Mouse (Mus musculus) kidney, adult 2 months (tissue): Measurements from ENCODE around the gene St3gal3. TPM values are rescaled to one million over a fixed set of nuclear protein-coding genes. Genes with fewer than 3 reads are reported as not detected.

Experiments
- DNase-seq: peaks from one replicate; pipeline ENCODE4 v3.0.0; 2021
- H3K27ac ChIP-seq: fragments of 200-500 bp; 2 replicates; pipeline ENCODE4 v1.5.1; 2012; ENCODE audit warnings: low read depth, low read length, control low read depth, inconsistent platforms; ENCODE audit not compliant: insufficient read depth
- H3K27me3 ChIP-seq: fragments of 200-500 bp; replicated peaks from 2 replicates; pipeline ENCODE4 v1.6.1; 2012; ENCODE audit warnings: mild to moderate bottlenecking, moderate library complexity, low read length, inconsistent platforms; ENCODE audit not compliant: control insufficient read depth, insufficient read depth
- H3K36me3 ChIP-seq: fragments of 200-500 bp; 2 replicates; pipeline ENCODE4 v1.6.1; 2012; ENCODE audit warnings: mild to moderate bottlenecking, moderate library complexity, low read length, inconsistent platforms; ENCODE audit not compliant: control insufficient read depth, insufficient read depth
- H3K4me1 ChIP-seq: fragments of 200-500 bp; 2 replicates; pipeline ENCODE4 v1.6.1; 2011; ENCODE audit warnings: low read length; ENCODE audit not compliant: control insufficient read depth, insufficient read depth
- H3K4me3 ChIP-seq: fragments of 200-500 bp; 2 replicates; pipeline ENCODE4 v1.5.1; 2011; ENCODE audit warnings: mild to moderate bottlenecking, low read depth, low read length, control low read depth; ENCODE audit not compliant: insufficient read depth
- CTCF ChIP-seq: fragments of 200-500 bp; conservative IDR thresholded peaks from 2 replicates; pipeline ENCODE4 v1.5.1; 2011; ENCODE audit warnings: low read depth, mild to moderate bottlenecking, control low read depth, low read length, moderate library complexity, mixed read lengths; ENCODE audit not compliant: insufficient read depth, insufficient read length
- POLR2A ChIP-seq: fragments of 200-500 bp; IDR thresholded peaks from one replicate; pipeline ENCODE4 v1.6.1; 2011; ENCODE audit warnings: low read depth, low read length, control low read depth
- WGBS: fragments of 180-500 bp; shearing (Covaris S2); methylation state at CpG from one replicate; pipeline ENCODE4 v1.1.7; 2018; 5-methylcytosine and 5-hydroxymethylcytosine counted together
- polyA plus RNA-seq: library from polyadenylated mRNA; depleted of rRNA; stranded (reverse); fragments of >200 nt; gene quantifications from 2 replicates; pipeline ENCODE4 v1.2.3, GENCODE M21; 2012

St3gal3 gene
- polyA plus RNA-seq, 1 experiment, result 50.7 TPM

DNA sequence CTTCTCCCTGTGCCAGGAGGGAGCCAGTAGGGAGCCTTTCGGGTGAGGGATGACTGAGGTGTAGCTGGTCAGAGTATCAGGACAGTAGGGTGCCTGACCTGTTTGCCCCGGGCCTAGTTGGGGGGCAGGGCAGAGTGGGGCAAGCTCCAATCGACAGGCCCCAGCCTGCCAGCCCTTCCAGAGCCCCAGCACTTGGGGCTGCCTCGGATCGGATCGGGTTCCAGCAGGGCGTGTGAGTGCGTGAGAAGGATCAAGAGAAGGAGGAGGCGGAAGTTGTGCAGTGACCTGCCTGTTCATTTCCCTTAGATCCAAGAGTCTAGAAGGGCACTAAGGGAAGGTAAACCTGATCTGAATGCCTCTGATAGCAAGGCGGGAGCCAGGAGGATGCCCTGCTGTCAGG lies 161.7 kb downstream of the St3gal3 start:
- DNase-seq, result no peak

DNA sequence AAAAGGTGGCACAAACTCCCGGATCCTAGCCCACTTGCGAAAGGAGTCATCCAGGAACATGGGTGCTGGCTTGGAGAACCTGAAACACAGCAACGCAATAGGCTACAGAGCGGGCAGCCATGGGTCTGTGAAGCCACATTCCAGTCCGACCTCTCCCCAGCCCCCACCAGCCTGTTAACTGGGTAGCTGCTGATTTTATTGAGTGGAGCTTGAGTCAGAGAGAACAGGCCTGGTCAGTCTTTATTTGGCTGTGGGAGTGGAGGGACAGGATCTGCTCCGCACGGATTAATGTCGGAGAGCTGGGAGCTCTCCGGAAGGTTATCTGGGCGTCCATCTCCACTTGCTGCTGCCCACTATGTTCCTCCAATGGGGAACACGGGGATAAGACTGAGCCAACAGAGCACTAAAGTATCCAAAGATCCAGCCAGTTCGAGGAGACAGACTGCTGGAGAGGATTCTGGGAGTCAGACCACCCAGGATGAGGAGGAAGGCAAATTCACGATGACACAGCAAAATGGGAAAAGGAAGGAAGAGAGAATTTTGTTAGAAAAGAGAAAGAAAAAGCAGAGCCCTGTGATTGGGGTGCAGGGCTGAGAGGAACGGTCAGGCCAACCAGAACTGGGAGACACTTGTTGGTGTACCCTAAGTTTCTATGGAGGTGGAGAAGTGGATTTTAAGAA lies 170.2 kb downstream of the St3gal3 start:
- no peaks in the 10 kb centered on the region for H3K27me3 ChIP-seq
- 63% methylated on average over 14 of the region's 14 CpGs for WGBS

More for the DNA sequence above, 161.7 kb downstream of the St3gal3 start:
- 66% methylated on average over 10 of the region's 10 CpGs for WGBS
- H3K4me3 ChIP-seq, result no peak overlapping the region
- no peak overlapping the region for H3K27ac ChIP-seq
- H3K36me3 ChIP-seq, result no peaks in the 10 kb centered on the region
- no peaks in the 10 kb centered on the region for H3K27me3 ChIP-seq
- no peak for TF ChIP-seq CTCF
- no peak for TF ChIP-seq POLR2A
- no peaks in the 10 kb centered on the region for H3K4me1 ChIP-seq

DNA sequence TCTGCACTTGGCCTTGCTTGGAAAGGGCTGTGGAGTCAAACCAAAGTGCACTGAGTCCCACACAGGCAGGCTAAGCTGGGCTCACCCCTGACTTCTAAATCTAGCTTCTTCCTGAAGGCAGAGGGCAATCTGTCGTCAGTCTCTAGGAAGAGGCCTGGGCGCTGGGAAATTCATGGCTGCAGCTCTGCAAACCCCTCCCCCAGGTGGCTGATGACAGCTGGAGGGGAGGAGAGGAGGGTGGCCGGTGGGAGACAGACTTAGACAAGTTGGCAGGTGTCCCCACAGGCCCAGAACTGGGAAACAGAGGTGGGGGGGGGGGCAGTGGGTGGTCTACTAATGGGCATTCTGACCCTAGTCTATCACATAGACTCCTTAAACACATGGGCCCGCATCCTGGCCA lies 177.2 kb downstream of the St3gal3 start:
- Histone ChIP-seq H3K4me1 (no peaks in the 10 kb centered on the region), H3K36me3 (no peaks in the 10 kb centered on the region; the same call in 1 of the 2 replicates), H3K27me3 (no peaks in the 10 kb centered on the region), H3K27ac (no peak overlapping the region), H3K4me3 (no peak overlapping the region)
- DNase-seq, result no peak
- TF ChIP-seq CTCF, result no peak
- no peak for TF ChIP-seq POLR2A
- WGBS, result 87% methylated on average over 4 of the region's 4 CpGs

More for the DNA sequence above, 170.2 kb downstream of the St3gal3 start:
- Histone ChIP-seq H3K27ac (no peak overlapping the region), H3K4me3 (no peak overlapping the region), H3K4me1 (no peaks in the 10 kb centered on the region), H3K36me3 (no peaks in the 10 kb centered on the region; the same call in 1 of the 2 replicates)
- DNase-seq, result no peak
- no peak for TF ChIP-seq POLR2A
- no peak for TF ChIP-seq CTCF

DNA sequence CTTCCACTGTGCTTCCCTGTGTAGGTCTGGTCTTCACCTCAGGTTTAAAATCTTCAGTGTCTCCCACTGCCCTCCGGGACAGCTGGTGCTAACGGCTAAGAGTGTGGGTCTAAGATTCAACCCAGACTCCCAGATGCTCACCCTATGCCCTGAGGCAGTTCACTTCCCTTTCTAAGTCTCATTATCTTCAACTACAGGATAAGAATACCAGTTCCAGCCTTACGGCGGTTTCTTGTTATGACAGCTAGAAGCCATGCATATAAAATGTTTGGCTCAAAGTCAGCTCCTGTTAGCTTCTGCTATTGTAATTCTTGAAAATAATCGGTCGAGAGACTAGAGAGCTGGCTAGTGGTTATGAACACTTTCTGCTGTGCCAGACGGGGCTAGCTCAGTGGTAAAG lies 187.2 kb downstream of the St3gal3 start:
- Histone ChIP-seq H3K36me3 (no peaks in the 10 kb centered on the region), H3K4me1 (no peaks in the 10 kb centered on the region), H3K4me3 (no peak overlapping the region), H3K27ac (no peak overlapping the region), H3K27me3 (no peaks in the 10 kb centered on the region)
- 86% methylated on average over 7 of the region's 7 CpGs for WGBS
- no peak for TF ChIP-seq CTCF
- DNase-seq, result no peak

DNA sequence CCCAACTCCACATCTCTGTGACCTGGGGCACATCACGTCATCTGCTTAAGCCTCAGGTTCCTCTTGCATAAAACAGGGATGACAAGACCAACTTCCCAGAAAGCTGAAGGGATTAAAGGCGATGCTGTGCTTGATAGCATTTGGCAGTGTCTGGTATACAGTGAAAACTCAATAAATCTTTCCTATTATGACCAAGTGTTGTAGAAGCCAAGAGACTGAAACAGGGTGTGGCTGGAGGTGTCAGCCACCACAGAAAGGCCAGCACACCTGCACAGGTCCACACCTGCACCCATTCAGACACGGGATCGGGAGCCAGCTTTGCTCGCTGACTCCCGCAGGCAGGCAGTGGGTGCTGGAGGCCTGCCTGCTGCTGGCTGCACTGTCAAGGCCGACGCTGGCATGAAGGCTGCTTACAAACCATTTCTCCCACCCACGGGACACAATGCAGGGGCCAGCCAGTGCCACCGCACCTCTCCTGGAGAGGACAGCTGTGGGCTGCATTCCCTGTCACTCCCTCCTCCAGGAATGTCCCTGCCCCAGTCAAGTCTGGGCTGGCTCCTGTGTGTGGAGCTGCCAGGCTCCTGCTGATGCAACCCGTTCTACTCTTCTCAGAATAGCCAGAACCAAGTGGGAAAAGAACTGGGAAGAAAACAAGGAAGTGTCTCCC lies 187.9 kb downstream of the St3gal3 start:
- TF ChIP-seq CTCF (no peak), POLR2A (no peak)
- H3K4me1 ChIP-seq, result no peaks in the 10 kb centered on the region
- DNase-seq, result no peak
- no peaks in the 10 kb centered on the region for H3K27me3 ChIP-seq
- no peak overlapping the region for H3K4me3 ChIP-seq
- no peaks in the 10 kb centered on the region for H3K36me3 ChIP-seq
- WGBS, result 81% methylated on average over 11 of the region's 11 CpGs
- no peak overlapping the region for H3K27ac ChIP-seq

DNA sequence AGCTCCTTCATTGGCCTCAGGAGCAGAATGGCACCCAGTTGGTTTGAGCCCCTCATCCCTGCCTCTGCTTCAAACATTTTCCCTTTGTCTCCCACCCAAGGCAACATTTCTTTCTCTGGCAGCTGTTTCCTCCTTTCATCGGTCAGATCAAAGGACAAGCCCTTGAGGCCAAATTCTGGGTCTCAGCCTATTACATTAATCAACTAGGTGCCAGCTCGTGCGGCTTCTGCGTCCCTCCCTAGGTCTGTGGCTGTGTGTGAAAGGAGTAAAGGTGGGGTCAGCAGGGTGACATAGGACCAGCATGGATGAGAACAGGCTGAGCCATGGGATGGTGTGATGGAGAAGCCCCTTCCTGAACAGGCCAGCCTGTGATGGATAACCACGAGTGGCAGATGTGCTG lies 191.4 kb downstream of the St3gal3 start:
- no peak overlapping the region for H3K27ac ChIP-seq
- TF ChIP-seq CTCF (no peak), POLR2A (no peak)
- no peaks in the 10 kb centered on the region for H3K27me3 ChIP-seq
- H3K36me3 ChIP-seq, result no peaks in the 10 kb centered on the region
- H3K4me1 ChIP-seq, result no peaks in the 10 kb centered on the region
- DNase-seq, result no peak
- WGBS, result 48% methylated on average over 5 of the region's 5 CpGs
- H3K4me3 ChIP-seq, result no peak overlapping the region

DNA sequence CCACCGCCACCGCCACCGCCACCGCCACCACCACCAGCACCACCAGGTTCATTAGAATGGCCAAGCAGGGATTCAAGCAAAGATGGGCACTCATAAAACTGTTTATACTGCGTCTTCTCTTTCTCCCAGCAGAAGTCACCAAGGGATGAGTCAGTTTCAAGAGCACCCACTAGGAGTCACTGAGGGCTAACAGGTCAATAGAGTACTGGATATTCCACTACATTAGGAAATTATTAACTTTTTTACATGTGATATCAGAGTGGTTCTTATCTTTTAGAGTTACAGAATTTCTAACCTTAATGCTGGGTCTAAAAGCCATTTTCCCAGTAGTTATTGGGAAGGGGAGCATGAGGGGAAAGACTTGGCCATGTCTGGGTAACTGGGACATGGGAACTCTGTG lies 197.8 kb downstream of the St3gal3 start:
- H3K4me3 ChIP-seq, result no peak overlapping the region
- H3K4me1 ChIP-seq, result no peaks in the 10 kb centered on the region
- H3K27ac ChIP-seq, result no peak overlapping the region
- no peak for DNase-seq
- H3K36me3 ChIP-seq, result no peaks in the 10 kb centered on the region
- TF ChIP-seq POLR2A, result no peak
- no peak; the same call in 1 of the 2 replicates for TF ChIP-seq CTCF
- WGBS, result 94% methylated on average over 5 of the region's 5 CpGs
- H3K27me3 ChIP-seq, result no peaks in the 10 kb centered on the region
